Mouse (Mus musculus) heart, postnatal 0 days (tissue): Measurements from ENCODE around the gene Tmigd1. TPM values are rescaled to one million over a fixed set of nuclear protein-coding genes. Genes with fewer than 3 reads are reported as not detected.

Experiments
- ATAC-seq: fragments of 200-750 bp; cut with Nextera tagmentation; 2 replicates; pipeline ENCODE4 v1.8.0; 2017; ENCODE audit warnings: low read depth, moderate number of reproducible peaks, moderate library complexity; ENCODE audit not compliant: insufficient read depth
- DNase-seq: peaks from one replicate; pipeline ENCODE4 v3.0.0-alpha.2; 2016; ENCODE audit warnings: low spot score
- H3K27ac ChIP-seq: fragments of 300-500 bp; sonication (generic); 2 replicates; pipeline ENCODE4 v1.5.1; 2014; ENCODE audit warnings: low read depth, mild to moderate bottlenecking
- H3K27me3 ChIP-seq: fragments of 300-500 bp; sonication (generic); 2 replicates; pipeline ENCODE4 v1.6.1; 2014; ENCODE audit warnings: low read length, mixed read lengths; ENCODE audit not compliant: control insufficient read depth, insufficient read depth
- H3K36me3 ChIP-seq: fragments of 300-500 bp; sonication (generic); replicated peaks from 2 replicates; pipeline ENCODE4 v1.6.1; 2014; ENCODE audit warnings: low read length, mixed read lengths; ENCODE audit not compliant: control insufficient read depth, insufficient read depth
- H3K4me1 ChIP-seq: fragments of 300-500 bp; sonication (generic); 2 replicates; pipeline ENCODE4 v1.6.1; 2014; ENCODE audit warnings: antibody characterized with exemption; ENCODE audit not compliant: control insufficient read depth, insufficient read depth
- H3K4me2 ChIP-seq: fragments of 300-500 bp; sonication (generic); 2 replicates; pipeline ENCODE4 v1.6.1; 2014; ENCODE audit warnings: low read depth, mild to moderate bottlenecking, low read length, moderate library complexity
- H3K4me3 ChIP-seq: fragments of 300-500 bp; sonication (generic); 2 replicates; pipeline ENCODE4 v1.5.1; 2014; ENCODE audit warnings: low read depth, low read length
- H3K9ac ChIP-seq: fragments of 300-500 bp; sonication (generic); replicated peaks from 2 replicates; pipeline ENCODE4 v1.6.1; 2014; ENCODE audit warnings: low read depth, low read length, mixed read lengths
- H3K9me3 ChIP-seq: fragments of 300-500 bp; sonication (generic); replicated peaks from 2 replicates; pipeline ENCODE4 v1.6.1; 2016; ENCODE audit warnings: low read length; ENCODE audit not compliant: control insufficient read depth
- CTCF ChIP-seq: IDR thresholded peaks from 2 replicates; pipeline ENCODE4 v1.5.1; 2016; ENCODE audit warnings: antibody characterized with exemption, control low read depth, low read depth
- EP300 ChIP-seq: IDR thresholded peaks from 2 replicates; pipeline ENCODE4 v1.6.1; 2016; ENCODE audit warnings: antibody characterized with exemption, low read depth
- WGBS: fragments of 180-500 bp; shearing (Covaris S2); extraction: QIAGEN DNeasy Blood & Tissue Kit; methylation state at CpG from one replicate; pipeline ENCODE4 v1.1.7; 2014; 5-methylcytosine and 5-hydroxymethylcytosine counted together
- polyA plus RNA-seq: library from polyadenylated mRNA; unstranded; fragments of >200 nt; fragmentation: Nextera tagmentation; extraction: Ambion mirVana; gene quantifications from 2 replicates; pipeline ENCODE4 v1.2.1, GENCODE M21; 2015
- total RNA-seq: library from RNA; depleted of rRNA; stranded (reverse); fragments of >200 nt; gene quantifications from 2 replicates; pipeline ENCODE4 v1.2.3, GENCODE M21; 2014; ENCODE audit warnings: low replicate concordance; rRNA removed

The Tmigd1 gene
- total and polyA plus RNA-seq, 2 experiments from 2014 or later = 0.56 TPM; not detected in 1

DNA sequence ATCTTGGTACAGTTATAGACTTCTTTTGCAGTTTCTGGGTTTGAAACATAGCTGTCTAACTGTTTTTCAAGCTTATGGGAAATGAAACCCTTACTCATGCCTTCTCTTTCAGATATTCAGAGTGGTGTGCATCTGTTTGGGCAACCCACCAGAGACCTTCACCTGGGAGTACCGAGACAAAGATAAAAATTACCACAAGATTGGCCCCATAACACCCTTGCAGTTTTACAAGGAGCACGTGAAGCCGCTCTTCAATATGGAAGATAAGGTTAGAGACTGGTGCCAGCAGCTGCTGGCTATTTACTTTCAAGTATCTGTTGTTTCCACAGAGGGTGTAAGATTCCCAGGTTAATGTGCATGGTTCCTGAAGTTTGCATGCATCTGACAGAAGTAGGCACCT, 63.7 kb downstream of the Tmigd1 start:
- no peaks in the 10 kb centered on the region for H3K27me3 ChIP-seq

More for the DNA sequence above, 63.7 kb downstream of the Tmigd1 start:
- WGBS = 74% methylated on average over 3 of the region's 3 CpGs
- no peak overlapping the region for H3K9ac ChIP-seq
- H3K27ac ChIP-seq = no peak overlapping the region
- TF ChIP-seq CTCF (no peak), EP300 (no peak)
- DNase-seq (no peak), ATAC-seq (no peak)
- no peak overlapping the region for H3K4me3 ChIP-seq
- peaks cover 93% of the 10 kb centered on the region for H3K36me3 ChIP-seq
- no peaks in the 10 kb centered on the region for H3K4me1 ChIP-seq
- no peak overlapping the region for H3K4me2 ChIP-seq
- H3K9me3 ChIP-seq = no peaks in the 10 kb centered on the region

Other genes with a start within 250 kb of the Tmigd1 start
- gene Bhlha9, start 229.7 kb upstream of the Tmigd1 start, total RNA-seq = not detected in 2 replicates
- not detected in 2 replicates for gene Bhlha9, start 229.7 kb upstream of the Tmigd1 start, polyA plus RNA-seq
- 0.46 and 0.50 TPM in 2 replicates for gene Trarg1, start 222.4 kb upstream of the Tmigd1 start, total RNA-seq
- 0.82 and 0.92 TPM in 2 replicates for gene Trarg1, start 222.4 kb upstream of the Tmigd1 start, polyA plus RNA-seq
- gene Gosr1, start 138.6 kb upstream of the Tmigd1 start, total RNA-seq = 15.3 and 35.4 TPM in 2 replicates
- 15.4 and 16.8 TPM in 2 replicates for gene Gosr1, start 138.6 kb upstream of the Tmigd1 start, polyA plus RNA-seq
- gene Cpd, start 55.1 kb upstream of the Tmigd1 start, total RNA-seq = 58.6 and 66.9 TPM in 2 replicates
- gene Cpd, start 55.1 kb upstream of the Tmigd1 start, polyA plus RNA-seq = 7.6 and 8.6 TPM in 2 replicates
- 40.2 and 92.9 TPM in 2 replicates for gene Blmh, start 22.6 kb downstream of the Tmigd1 start, total RNA-seq
- gene Blmh, start 22.6 kb downstream of the Tmigd1 start, polyA plus RNA-seq = 63.1 and 63.7 TPM in 2 replicates
- 0.08 and 1.4 TPM in 2 replicates for gene Slc6a4, start 96.4 kb downstream of the Tmigd1 start, total RNA-seq
- gene Slc6a4, start 96.4 kb downstream of the Tmigd1 start, polyA plus RNA-seq = 0.44 and 0.71 TPM in 2 replicates
- 0.57 and 3.7 TPM in 2 replicates for gene Nsrp1, start 176.3 kb downstream of the Tmigd1 start, total RNA-seq
- 45.1 and 50.2 TPM in 2 replicates for gene Nsrp1, start 176.3 kb downstream of the Tmigd1 start, polyA plus RNA-seq